Mouse (Mus musculus): ENCODE data around the gene Stum. TPM values are rescaled to one million over a fixed set of nuclear protein-coding genes. Genes with fewer than 3 reads are reported as not detected.
A peak's percentile ranks its signal among the peaks of the same experiment; 100 is the strongest.

Stum gene
- total RNA-seq, 2 experiments from 2014 or later = not detected

DNA sequence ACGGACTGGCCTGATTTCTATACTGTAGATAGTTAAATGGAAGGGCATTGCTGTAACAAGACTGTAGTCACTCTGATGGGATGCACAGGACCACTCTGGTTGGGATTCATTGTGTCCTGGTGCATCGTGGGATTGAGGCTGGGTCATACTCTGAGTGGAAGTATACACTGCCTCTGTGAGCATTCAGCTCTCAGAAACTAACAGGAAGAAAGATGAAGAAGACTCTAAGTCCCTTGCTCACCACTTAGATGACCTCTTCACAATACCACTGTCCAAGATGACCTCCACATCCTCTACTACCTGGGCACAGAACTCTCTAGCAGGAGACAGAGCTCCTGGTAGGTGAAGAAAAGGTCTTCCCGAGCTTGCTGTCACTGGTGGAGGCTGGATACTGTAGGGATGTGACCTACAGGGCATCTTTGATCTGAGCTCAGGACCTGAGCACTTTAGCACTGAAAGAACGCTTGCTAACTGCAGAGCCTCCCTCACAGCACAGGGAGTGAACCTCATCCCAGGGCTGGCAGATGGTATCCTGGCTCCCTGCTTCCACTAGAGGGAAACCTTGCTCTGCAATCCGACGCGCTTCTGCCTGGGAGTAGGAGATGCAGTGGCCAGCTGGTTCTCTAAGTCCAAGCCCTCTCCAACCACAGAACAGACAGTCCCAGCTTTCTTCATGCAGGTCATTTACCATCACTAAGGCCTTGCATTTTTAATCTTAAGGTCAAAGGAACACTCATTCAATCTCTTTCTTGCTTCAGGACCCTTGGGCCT lies 49.3 kb downstream of the Stum start:
- no peak for ATAC-seq (replicated peaks; ENCODE audit: low FRiP score, poor library complexity, severe bottlenecking)

DNA sequence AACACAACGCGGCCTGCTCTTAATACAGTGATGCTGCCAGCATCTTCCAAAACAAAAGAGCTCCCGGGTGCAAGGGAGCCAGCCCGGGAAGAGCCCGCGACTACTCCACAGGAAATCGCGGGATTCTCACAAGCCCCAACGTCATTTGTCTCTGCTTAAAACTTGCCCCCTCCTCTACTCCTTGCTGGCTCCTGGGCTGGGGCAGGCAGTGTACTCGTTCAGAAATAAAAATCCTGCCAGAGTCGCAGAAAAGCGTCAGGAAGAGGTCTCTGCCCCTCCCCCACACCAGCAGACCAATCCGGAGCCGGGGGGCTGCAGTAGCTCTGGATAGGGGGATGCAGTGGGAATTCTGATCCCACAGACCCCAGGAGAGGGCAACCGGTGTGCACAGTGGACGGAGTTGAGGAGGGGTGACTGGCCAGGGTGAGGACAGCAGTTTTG lies 50.2 kb downstream of the Stum start:
- no peak for ATAC-seq (replicated peaks; ENCODE audit: low FRiP score, poor library complexity, severe bottlenecking)

DNA sequence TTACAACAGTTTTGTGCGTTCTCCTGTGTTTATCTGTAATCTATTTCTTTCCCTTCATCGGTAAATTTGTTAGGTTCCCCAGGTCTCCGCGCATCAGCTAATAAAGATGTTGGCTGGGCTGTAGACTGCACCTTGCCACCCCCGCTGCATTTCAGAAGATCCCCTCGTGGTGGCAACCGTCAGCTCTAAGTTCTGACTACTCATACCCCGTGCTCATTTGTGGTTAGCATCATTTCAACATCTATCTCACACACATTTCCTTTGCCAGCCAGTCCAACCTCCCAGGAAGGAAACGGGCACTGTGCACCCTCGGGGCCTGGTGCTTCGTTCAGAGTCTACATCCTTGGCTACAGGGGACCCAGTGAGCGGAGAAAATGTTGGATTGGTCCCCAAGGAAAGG lies 51.5 kb downstream of the Stum start:
- ATAC-seq (replicated peaks; ENCODE audit: low FRiP score, poor library complexity, severe bottlenecking) = no peak

DNA sequence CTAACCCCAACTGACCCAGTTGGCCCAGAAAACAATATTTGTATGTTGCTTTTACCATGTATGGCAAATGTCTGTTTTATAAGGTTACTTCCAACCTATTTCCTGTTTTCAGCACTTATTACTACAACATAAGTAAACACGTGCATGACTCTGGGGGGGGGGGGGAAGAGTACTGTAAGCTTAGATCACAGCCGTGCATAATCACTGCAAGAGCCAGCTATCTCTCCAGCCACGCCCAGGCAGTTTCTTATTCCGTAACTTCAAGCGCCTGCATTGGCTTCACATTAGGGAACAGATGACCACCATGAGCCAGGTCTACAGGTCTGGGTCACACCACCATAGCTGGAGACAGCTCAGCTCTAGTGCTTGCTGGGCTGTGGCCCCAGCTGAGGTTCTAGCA lies 53.5 kb downstream of the Stum start:
- no peak for ATAC-seq (replicated peaks; ENCODE audit: low FRiP score, poor library complexity, severe bottlenecking)

DNA sequence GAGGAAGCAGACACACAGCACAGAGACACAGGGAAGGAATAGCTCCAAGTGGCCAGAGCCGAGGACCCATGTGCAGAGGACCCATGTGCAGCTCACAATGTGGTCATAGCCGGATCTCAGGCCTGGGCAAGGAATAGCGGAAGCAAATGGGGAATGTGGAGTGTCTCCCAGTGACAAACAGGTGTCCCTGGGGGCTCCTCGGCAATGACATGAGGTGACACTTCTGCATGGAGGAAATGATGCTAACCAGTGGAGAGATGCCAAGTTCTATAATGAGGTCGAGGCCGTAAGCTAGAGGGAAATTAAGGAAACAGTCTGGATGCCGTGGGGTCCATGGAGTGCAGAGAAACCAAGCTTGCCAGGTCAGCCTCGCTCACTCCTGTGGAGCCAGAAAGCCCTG lies 54.4 kb downstream of the Stum start:
- ATAC-seq (replicated peaks; ENCODE audit: low FRiP score, poor library complexity, severe bottlenecking) = no peak

DNA sequence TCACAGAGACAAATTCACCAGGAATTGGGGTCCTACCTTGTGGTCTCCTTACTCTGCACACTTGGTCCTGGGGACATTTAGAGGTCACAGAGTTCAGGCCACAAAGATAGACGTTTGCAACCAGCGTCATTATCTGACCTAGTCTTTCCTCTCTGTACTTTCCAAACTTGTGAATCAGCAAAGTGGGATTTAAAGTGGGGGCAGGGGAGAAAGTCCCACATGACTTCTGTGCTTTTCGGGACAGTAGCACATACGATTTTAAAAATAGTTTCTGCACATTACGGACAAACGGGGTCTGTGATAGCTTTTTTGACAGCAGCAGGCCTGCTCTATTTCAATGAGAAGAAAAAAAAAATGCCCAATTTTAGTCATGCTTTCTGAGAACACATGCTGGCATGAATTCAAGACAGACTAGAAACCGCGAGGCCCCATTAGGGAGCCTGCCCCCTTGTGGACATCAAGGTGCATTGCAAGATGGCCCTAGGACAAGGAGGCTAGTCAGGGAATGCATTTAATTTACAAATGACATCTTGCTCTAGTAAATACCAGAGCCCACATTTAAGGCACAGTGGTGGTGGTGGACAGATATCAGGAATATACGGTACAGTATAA lies 55.1 kb downstream of the Stum start:
- ATAC-seq (replicated peaks; ENCODE audit: low FRiP score, poor library complexity, severe bottlenecking) = no peak

DNA sequence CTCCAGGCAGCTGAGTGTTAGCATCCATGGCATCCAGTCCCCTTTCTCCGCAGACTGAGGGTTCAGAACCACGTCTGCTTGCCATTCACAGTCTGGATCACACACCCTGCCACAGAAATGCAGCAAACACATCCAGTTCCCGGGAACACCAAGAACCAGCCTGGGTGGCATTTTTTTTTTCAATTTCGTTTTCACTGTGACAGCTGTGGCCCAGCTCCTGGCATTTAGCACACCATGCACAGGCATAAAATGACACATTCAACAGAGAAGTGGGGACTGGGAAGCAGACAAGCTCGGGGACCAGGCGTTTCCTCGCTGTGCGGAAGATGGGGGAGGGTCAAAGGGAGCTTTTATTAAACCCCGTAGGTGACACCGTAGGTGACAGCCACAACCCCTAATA lies 55.6 kb downstream of the Stum start:
- no peak for ATAC-seq (replicated peaks; ENCODE audit: low FRiP score, poor library complexity, severe bottlenecking)

DNA sequence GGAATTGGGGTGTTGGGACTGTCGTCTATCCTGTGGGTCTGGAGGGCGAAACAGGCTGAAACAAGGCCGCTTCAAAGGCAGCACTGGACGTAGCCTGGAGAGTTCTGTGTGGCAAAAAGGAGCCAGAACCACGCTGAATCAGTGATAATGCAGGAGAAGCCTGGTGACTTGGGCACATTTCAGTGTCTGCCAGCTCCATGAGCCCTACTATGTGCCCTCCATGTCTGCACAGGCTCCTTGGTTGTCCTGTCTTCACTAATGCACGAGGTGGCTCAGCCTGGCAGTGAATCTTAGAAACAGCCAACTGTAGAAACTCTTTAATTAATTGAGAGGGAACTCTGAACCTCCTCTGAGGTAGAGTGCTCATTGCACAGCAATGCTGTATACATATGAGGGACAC lies 56.9 kb downstream of the Stum start:
- no peak for ATAC-seq (replicated peaks; ENCODE audit: low FRiP score, poor library complexity, severe bottlenecking)

DNA sequence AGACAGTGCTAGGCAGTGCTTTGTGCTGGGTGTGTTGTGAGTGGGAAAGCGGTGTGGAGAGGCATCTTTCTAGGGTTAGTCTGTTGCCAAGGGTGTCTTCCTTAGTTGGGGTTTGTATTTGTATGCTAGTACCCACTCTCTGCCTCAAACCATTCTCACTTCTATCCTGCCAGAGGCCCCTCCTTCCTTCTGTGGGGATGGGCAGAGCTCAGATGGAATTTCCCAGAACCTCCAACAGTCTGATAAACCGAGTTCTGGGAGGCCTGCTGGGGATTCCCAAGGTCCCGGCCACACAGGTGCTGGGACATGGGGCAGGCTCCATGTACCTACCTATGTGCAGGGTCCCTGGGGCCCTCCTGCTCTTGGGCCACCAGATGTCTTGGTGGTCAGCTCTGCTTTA lies 59.4 kb downstream of the Stum start:
- ATAC-seq (replicated peaks; ENCODE audit: low FRiP score, poor library complexity, severe bottlenecking) = no peak

DNA sequence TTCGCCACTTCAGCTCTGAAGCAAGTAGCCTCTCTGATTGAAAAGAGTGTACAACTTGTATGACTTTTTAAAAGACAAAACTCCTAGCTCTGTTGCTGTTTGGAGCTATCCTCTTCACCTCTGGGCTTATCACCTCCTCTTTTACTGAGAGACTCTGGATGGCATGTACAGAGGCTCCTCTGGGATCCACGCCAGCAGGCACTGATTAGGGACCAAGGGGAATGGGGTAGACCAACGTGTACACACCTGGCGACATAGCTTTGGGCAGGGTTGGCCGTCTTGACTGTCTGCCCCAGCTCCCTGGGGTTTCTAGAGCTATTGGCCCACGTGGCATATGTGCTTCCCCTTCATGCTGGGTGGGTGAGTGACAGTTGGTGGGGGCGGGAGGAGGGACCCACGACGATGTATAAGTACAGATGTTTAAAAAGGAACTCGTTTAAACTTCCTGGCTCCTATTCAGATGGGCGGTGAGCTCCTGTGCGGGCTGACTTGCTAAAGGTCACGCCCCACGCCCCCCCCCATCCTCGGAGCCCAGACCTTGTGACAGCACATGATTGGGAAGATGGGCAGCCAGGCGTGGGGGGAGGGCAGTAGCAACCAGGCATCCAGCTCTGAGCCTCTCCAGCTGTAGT lies 60.2 kb downstream of the Stum start:
- no peak for ATAC-seq (replicated peaks; ENCODE audit: low FRiP score, poor library complexity, severe bottlenecking)

DNA sequence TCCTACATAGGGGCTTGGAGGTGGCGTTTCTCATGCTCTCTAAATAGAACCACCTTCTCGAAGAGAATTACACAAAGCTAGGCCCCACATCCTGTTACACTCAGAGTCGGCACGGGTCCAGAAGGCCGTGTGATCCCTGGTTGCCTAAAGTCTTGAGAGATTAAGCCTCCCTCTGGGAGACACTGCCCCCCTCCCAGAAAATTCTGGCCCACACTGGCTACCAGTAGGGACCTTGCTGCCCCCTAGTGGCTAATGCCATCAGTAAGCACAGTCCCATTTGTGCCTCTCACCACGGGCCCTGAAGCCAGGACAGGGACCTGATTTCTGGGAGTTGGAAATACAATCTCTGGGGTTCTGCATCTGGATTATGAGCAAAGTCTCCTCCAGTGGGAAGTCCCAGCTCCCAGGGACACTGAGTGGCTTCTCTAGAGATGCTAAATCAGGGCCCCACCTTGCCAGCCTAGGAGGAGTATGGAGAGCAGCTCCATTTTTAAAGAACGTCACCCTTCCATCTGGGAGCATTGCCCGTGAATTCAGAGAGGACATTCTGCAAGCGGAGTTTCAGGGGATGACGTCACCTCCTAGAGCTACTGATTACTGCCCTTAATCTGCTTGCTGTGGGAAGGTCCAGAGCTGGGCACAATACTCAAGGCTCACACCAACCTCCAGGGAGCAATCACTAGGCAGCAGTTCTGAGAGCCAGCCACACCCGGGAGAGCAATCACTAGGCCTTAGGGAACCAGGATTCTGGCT lies 61.1 kb downstream of the Stum start:
- 0 out of 2 replicates have a peak, but pooled peaks have one; percentile 40 for ATAC-seq (replicated peaks; ENCODE audit: low FRiP score, poor library complexity, severe bottlenecking)

DNA sequence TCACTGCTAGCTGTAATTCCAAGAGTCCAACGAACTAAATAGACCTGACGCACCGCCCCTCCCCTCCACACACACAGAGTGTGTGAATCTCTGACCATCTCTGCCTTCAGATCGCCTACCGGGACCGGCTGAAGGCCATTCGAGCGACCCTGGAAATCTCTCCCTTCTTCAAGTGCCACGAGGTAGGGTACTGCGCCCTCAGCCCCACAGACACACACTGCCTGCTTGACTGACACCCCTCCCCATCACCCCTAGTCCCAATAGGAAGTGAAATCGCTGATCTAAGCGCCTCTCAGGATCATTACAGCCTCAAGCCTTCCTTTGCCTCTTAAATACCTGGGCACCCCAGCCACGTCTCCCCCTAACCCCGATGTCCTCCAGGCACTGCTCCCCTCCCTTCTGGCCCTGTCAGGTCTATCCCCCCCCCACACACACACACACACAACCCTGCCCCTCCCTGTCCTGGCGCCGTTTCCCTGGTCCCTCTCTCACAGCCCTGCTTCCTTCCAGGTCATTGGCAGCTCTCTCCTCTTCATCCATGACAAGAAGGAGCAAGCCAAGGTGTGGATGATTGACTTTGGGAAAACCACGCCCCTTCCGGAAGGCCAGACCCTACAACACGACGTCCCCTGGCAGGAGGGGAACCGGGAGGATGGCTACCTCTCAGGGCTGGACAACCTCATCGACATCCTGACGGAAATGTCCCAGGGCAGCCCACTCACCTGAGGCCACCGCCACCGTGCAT lies 62.0 kb downstream of the Stum start:
- ATAC-seq (replicated peaks; ENCODE audit: low FRiP score, poor library complexity, severe bottlenecking) = no peak

DNA sequence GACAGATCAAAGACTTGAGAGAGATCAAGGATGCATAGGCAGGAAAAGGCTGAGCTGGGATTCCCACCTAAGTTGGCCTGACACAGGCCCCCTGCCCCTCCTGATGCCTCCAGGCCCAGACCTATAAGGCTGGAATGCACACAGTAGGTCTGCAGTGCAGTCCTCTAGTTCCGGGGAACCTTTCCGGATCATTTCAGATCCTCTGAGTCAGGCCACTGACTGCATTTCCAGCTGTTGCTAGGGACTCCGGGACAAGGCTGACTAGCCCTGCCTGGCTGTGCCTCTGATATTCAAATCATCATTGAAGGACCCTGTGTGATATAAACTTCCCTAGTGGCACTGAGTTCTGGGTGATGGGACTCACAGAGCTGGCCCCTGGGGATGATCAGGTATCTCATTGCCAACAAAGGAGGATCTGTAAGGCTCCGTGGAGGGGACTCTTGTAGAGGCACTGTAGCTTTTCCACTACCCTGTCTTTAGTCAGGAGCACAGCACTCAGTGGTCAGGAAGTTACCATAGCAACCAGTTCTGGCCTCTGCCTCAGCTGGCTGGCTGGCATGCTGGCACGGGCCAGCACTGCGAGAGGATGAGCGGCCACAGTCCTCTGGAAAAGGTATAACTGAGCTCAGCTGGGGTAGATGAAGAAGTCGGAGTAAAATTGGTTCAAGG lies 62.7 kb downstream of the Stum start:
- no peak for ATAC-seq (replicated peaks; ENCODE audit: low FRiP score, poor library complexity, severe bottlenecking)

DNA sequence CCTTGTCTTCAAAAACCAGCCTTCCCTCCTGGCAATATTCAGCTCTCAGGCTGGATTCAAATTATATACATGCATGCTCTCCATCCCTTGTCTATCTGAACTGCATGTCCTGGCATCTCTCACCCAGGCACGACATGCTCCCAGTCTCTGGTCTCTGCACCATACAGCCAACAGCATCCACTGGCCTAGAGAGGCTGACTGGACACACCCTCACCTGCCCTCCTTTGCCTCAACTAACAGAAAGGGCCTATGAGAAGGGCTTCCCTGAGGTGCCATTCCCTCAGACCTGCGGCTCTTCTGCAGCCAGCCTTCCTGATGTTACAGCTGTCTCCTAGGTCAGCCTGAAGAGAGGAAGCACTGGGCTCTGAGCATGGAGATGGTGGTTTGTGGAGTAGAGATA lies 64.2 kb downstream of the Stum start:
- no peak for ATAC-seq (replicated peaks; ENCODE audit: low FRiP score, poor library complexity, severe bottlenecking)

DNA sequence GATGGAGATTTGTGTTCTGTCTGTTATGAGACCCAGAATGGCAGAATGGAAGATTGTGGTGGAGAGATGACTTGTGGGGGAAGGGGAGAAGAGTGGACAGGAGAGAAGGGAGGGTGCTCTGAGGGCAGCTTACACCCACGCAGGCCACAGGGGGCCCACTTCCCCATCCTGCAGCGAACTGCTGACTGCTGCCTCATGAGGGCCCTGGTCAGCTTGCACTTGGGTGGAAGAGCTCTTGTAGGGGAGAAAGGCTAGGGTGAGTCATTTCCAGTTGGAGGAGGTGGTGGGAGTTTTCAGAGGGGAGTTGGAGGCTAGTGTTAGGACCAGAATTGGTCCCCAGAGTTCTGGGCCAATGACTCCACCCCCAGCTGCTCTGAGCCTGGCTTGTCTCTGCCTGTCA lies 66.2 kb downstream of the Stum start:
- no peak for ATAC-seq (replicated peaks; ENCODE audit: low FRiP score, poor library complexity, severe bottlenecking)

DNA sequence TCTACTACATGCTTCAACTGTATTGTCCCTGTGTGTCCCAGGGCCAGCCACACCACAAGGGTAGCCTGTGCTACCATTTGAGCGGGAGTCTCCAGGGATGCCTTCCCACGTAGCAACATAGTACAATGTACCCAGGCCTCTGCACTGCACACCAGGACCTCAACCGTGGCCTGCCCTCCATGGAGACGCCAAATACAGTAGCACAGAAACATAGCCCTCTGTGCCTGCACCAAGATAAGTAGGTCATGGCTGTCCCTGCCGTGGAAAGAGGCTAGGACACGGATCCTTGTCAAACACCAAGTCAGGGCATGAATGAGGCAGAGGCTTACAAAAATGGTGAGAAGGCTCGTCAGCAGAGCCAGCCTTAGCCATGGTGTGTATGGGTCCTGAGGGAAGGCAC lies 67.5 kb downstream of the Stum start:
- ATAC-seq (replicated peaks; ENCODE audit: low FRiP score, poor library complexity, severe bottlenecking) = no peak

DNA sequence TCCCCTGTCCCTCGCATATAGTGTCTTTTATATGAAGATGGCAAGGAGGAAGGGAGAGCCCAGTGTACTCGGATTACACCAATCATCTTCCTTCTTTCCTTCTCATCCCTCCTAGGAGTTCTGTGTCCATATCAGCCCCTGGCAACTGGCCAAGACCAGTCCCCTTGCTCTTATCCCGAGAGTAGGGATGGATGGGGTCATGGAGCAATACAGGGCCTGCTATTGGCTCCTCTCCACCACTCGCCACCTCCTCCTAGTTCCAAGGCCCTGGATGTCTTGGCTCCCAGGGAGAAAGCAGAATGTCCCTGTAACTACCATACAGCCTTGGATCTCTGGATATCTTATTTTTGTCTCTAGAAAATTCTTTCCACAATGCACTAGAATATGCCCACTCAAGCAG lies 68.2 kb downstream of the Stum start:
- ATAC-seq (replicated peaks; ENCODE audit: low FRiP score, poor library complexity, severe bottlenecking) = no peak

DNA sequence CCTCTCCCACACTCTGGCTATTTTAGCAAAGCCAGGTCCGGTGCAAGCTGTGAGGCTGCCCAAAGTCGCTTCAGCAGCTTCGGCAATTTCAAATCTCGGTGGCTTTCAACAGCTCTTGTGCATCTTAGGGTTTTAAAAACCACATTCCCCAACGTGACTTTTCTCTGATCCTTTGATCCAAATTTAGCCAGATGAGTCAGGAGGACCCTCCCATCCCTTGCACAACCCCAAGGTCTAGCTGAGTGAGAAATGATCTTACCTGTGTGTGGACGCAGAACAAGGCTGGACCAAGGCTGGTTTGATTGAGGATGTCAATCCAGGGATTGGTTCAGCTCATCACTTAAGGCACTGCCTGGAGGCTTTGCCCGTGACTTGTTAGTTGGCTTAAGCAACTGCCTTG lies 73.0 kb downstream of the Stum start:
- ATAC-seq (replicated peaks; ENCODE audit: low FRiP score, poor library complexity, severe bottlenecking) = no peak

DNA sequence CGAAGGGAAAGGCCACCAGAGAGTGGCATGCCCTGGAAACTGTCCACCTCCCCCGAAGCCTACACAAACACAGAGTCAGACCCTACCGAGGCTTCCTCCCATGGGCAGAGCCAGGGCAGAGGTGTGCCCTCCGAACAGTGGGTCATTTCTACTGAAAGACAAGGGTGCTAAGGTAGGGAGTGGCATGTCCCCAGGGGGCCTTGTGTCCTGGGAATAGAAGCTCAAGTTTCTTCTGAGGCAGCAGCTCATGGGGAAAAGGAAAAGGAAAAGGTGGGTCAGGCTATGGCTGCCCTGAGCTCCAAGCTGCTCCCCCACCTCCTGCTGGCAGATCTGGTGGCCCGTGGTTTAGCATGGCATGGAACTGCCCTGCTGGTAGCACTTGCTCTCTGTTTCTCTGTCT lies 73.5 kb downstream of the Stum start:
- no peak for ATAC-seq (replicated peaks; ENCODE audit: low FRiP score, poor library complexity, severe bottlenecking)
